Mouse (Mus musculus) spleen, adult 2 months (tissue): ENCODE results near the gene Tra2a. TPM values are rescaled to one million over a fixed set of nuclear protein-coding genes. Genes with fewer than 3 reads are reported as not detected.

ENCODE experiments used
- DNase-seq, 2 experiments: peaks; one replicate each; pipeline versions ENCODE4 v3.0.0 to v3.0.0-alpha.2; 2012 to 2021; ENCODE audit warnings: low spot score in 2 of 2, low read depth in 1 of 2
- H3K27ac ChIP-seq: fragments of 200-500 bp; 2 replicates; pipeline ENCODE4 v1.5.1; 2012; ENCODE audit warnings: low read length, inconsistent platforms; ENCODE audit not compliant: insufficient read depth
- H3K27me3 ChIP-seq: fragments of 200-500 bp; 2 replicates; pipeline ENCODE4 v1.6.1; 2012; ENCODE audit warnings: mild to moderate bottlenecking, moderate library complexity, low read length, inconsistent platforms; ENCODE audit not compliant: control insufficient read depth, insufficient read depth
- H3K36me3 ChIP-seq: fragments of 200-500 bp; 2 replicates; pipeline ENCODE4 v1.6.1; 2012; ENCODE audit warnings: mild to moderate bottlenecking, low read length, inconsistent platforms; ENCODE audit not compliant: control insufficient read depth, insufficient read depth
- H3K4me1 ChIP-seq: fragments of 200-500 bp; 2 replicates; pipeline ENCODE4 v1.6.1; 2011; ENCODE audit warnings: inconsistent platforms; ENCODE audit not compliant: control insufficient read depth, insufficient read depth, insufficient read length
- H3K4me3 ChIP-seq: fragments of 200-500 bp; 2 replicates; pipeline ENCODE4 v1.5.1; 2011; ENCODE audit warnings: mild to moderate bottlenecking, inconsistent platforms; ENCODE audit not compliant: insufficient read depth, insufficient read length; ENCODE audit errors: extremely low read depth
- CTCF ChIP-seq: fragments of 200-500 bp; IDR thresholded peaks from 2 replicates; pipeline ENCODE4 v1.5.1; 2011; ENCODE audit warnings: mild to moderate bottlenecking, inconsistent platforms; ENCODE audit not compliant: insufficient read depth, insufficient read length, insufficient replicate concordance; ENCODE audit errors: extremely low read depth
- POLR2A ChIP-seq: fragments of 200-500 bp; IDR thresholded peaks from 2 replicates; pipeline ENCODE4 v1.6.1; 2011; ENCODE audit warnings: low read depth, low read length, inconsistent platforms
- WGBS: fragments of 180-500 bp; shearing (Covaris S2); methylation state at CpG from one replicate; pipeline ENCODE4 v1.1.7; 2018; 5-methylcytosine and 5-hydroxymethylcytosine counted together
- polyA plus RNA-seq: library from polyadenylated mRNA; depleted of rRNA; stranded (reverse); fragments of >200 nt; gene quantifications from 2 replicates; pipeline ENCODE4 v1.2.3, GENCODE M21; 2012

Tra2a gene
- polyA plus RNA-seq, 1 experiment: 27.3 TPM

GRCm38 (mm10) chr6:49224923-49225727, 38.7 kb downstream of the Tra2a start:
- Histone ChIP-seq H3K27ac (no peak overlapping the region), H3K4me1 (no peaks in the 10 kb centered on the region), H3K27me3 (peaks cover 14% of the 10 kb centered on the region), H3K36me3 (no peaks in the 10 kb centered on the region), H3K4me3 (no peak overlapping the region)
- no peak for TF ChIP-seq CTCF
- 76% methylated on average over 11 of the region's 11 CpGs for WGBS
- DNase-seq: no peak

- H3K4me1 ChIP-seq: peaks cover 6% of the 10 kb centered on the region
- peaks cover 26% of the 10 kb centered on the region for H3K27me3 ChIP-seq
- H3K27ac ChIP-seq: no peak overlapping the region
- H3K4me3 ChIP-seq: no peak overlapping the region
- WGBS: 35% methylated on average over 7 of the region's 7 CpGs
- TF ChIP-seq POLR2A (no peak), CTCF (no peak)
- no peak for DNase-seq
- H3K36me3 ChIP-seq: no peaks in the 10 kb centered on the region
Observed at GRCm38 (mm10) chr6:49221906-49222305, 41.9 kb downstream of the Tra2a start.

- no peak for TF ChIP-seq POLR2A
- no peak for TF ChIP-seq CTCF
- Histone ChIP-seq H3K4me3 (no peak overlapping the region), H3K36me3 (no peaks in the 10 kb centered on the region), H3K27ac (no peak overlapping the region), H3K4me1 (peaks cover 12% of the 10 kb centered on the region), H3K27me3 (peaks cover 32% of the 10 kb centered on the region)
- no peak for DNase-seq
- 30% methylated on average over 16 of the region's 16 CpGs for WGBS
Observed at GRCm38 (mm10) chr6:49219920-49220604, 43.8 kb downstream of the Tra2a start.

DNA sequence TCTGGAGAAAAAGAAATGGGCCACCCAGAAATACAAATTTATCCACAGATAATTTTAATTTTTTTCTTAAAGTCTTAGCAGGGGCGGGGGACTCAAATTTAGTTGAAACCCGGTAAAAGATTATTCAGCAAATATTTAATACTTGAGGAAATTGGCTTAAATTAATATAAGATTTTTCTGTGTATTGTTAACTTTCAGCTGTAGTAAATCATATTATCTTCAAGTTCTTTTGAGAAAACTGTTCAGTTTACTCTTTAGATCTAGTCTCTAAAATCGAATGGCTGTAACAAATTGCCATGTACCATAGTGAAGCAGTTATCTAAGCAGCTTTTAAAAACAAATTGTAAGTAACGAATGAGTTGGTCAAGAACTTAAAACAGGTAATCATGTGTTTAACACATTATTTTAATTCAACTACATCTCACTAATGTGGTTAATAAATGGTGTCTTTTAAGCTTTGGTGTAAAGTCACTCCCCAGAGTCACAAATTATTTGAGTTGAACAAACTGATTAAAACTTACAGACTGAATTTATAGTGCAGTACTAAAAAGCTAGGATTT, 44.8 kb downstream of the Tra2a start:
- TF ChIP-seq CTCF: no peak
- no peak for TF ChIP-seq POLR2A
- Histone ChIP-seq H3K27me3 (peaks cover 40% of the 10 kb centered on the region), H3K4me3 (no peak overlapping the region), H3K27ac (no peak overlapping the region), H3K36me3 (no peaks in the 10 kb centered on the region), H3K4me1 (peaks cover 16% of the 10 kb centered on the region)
- 37% methylated on average over 4 of the region's 4 CpGs for WGBS
- DNase-seq: no peak

- DNase-seq: no peak
- H3K4me3 ChIP-seq: peak overlapping the region; percentile 59; the same call in 1 of the 2 replicates
- WGBS: under 1% methylated on average over 31 of the region's 31 CpGs
- TF ChIP-seq CTCF (no peak), POLR2A (no peak)
- no peak overlapping the region for H3K27ac ChIP-seq
- no peaks in the 10 kb centered on the region for H3K36me3 ChIP-seq
- H3K4me1 ChIP-seq: peaks cover 17% of the 10 kb centered on the region
- peaks cover 45% of the 10 kb centered on the region for H3K27me3 ChIP-seq
Observed at GRCm38 (mm10) chr6:49218275-49218802, 45.5 kb downstream of the Tra2a start.

DNA sequence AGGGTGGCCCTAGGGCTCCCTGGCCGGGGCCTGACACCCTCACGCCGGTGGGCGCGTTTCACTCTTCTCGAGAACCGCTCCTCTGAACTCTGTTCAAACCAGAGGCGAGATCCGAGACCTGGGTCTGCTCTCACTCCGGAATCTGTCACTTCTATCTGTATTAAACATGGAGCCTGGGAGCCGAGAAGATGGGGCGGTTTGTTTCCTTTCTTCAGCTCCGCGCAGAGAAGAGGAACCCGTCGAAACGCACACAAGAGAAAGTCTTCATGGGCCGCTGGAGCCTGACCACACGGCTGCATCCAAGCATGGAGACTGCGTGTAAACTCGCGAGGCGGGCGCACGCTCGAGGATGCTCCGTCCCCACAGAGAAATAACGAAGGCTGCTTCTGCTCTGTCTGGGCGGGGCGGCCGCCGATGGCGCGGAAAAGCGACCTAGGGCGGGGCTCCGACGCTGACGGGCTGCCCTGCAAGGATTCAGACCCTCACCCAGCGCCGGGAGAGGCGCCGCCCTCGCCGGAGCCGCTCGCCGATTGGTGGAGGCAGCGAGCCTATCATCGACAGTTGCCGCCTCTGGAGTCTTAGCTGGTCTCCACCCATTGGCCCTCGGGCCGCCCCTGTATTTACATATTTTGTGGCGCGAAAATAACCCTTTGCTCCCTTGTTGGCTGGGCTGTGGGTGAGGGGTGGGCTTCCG, 46.1 kb downstream of the Tra2a start:
- peak overlapping the region; percentile 59 for H3K4me3 ChIP-seq
- H3K4me1 ChIP-seq: peaks cover 17% of the 10 kb centered on the region
- no peaks in the 10 kb centered on the region for H3K36me3 ChIP-seq
- WGBS: under 1% methylated on average over 56 of the region's 56 CpGs
- DNase-seq: peak; percentile 65 to 71
- no peak overlapping the region for H3K27ac ChIP-seq
- H3K27me3 ChIP-seq: peaks cover 45% of the 10 kb centered on the region
- no peak for TF ChIP-seq POLR2A
- no peak for TF ChIP-seq CTCF
